Mouse (Mus musculus) ZHBTc4 (cell line): ENCODE measurements around the gene Misp.

Source experiments
- DNase-seq: peaks from one replicate; pipeline ENCODE4 v3.0.0-alpha.2; 2011; ENCODE audit warnings: low read depth, low spot score

Gene Misp

DNA sequence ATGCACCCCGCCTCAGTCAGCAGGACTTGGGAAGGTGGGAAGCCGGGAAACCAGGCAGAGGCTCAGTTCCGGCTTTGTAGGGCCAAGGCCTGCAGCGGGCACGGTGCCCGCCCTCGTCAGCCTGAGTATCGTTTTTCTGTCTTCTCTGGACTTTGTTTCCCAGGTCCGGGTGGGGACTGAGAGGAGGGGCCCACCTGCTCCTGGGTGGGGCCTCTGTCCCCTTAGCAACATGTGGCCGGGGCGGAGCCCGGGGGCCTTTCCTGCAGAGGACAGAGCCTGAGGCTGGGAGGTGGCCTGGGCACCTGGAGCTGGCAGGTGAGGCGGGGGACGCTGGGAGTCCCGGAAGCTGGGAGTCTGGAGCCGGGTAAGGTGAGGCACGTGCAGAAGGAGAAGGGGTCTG, 1.6 kb downstream of the Misp start:
- no peak for DNase-seq

DNA sequence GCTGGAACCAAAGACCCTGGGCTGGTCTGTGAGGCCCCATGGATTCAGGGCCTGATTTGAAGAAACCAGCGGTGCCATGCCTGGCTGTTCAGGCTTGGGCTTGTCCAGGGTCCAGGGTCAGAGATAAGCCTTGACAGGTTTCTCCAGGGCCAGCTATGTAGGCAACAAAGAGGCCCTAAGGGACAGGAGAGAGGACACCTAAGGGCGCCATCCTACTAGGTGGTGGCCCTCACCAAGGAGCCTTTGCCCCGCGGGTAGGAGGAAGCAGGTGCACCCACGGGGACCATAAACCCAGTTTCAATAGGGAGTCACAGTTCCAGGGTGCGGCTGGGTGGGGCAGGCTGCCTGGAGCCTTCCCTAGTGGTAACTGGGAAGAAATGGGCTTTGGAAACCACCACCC, 2.2 kb downstream of the Misp start:
- no peak for DNase-seq

DNA sequence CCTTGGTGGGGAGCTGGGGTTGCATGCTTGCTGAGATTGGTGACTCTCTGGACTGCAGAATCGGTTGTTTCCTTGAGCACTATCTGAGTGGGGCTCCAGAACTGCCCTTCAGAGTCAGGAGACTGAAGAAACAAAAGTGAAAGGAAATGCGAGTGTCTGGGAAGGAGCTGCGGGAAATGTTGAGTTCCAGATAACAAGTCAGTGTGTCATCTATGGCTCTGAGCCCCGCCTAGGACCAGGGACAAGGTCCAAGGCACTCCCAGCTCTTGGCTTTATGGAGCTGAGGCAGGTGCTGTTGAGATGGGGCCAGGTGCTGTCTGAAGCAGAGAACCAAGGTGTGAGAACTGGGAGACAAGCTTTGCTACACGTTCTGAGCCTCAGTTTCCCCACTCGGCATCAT, 3.6 kb downstream of the Misp start:
- peak; percentile 43 for DNase-seq

DNA sequence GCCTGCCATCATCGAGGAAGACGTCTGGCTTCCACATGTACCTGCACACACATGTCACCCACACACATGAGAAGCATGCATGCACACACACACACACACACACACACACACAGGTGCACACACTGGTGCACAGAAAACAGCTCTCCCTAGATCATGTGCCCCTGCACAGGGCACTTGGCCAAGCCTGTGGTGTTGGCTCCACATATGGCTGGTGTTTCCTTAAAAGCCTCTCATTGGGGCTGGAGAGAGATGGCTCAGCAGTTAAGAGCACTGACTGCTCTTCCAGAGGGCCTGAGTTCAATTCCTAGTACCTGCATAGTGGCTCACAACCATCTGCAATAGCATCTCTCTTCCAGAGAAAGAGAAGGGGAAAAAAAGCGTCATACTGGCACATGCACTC, 10.8 kb downstream of the Misp start:
- no peak for DNase-seq

DNA sequence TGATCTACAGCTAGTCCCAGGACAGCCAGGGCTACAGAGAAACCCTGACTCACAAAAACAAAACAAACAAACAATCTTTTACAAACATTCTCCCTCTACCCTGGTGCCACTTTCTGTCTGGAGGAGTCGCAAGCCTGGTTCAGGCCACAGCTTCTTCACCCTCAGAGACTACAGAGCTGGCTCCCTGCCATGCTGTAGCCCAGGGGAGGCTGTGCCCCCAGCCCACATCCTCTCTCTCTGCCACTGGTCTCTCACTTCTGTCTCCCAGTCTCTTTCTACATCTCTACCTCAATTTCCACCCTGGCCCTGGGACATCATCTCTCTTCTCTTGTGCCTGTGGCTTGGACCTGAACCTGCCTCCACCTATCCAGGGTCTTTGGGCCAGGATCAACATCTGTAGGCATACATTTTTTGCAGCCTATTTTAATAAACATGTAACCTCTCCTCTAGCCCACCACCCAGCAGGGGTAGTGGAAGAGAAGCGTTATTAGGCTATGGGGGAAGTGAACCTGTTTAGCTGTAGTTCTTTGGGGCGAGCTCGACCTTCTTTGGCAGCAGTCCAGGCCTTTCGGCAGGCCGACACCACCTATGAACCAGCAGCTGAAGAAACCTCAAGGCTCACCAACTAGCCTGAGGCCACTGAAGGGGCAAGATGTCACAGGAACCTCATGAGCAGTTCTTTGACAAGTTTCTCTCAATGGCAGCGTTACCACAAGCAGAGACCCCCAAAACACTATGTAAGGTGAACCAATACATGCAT, 11.4 kb downstream of the Misp start:
- DNase-seq, result no peak

DNA sequence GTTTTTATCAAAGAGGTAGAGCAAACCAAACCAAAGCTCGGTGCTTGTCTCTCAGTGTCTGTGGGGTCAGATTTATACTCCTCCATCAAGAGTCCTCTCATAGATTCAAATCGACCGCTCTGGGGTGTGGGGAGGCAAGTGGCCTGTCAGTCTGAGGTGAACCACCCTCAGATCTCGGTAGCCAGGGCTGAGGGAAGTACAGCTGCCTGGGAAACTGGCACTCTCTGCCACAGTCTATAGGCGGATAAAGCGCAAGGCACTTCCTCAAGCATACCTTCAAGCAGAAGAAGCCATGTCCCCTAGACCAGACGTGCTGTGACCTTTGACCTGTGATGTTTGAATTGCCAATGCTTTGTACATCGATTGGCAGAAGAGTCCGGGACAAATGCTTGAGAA, 12.0 kb downstream of the Misp start:
- DNase-seq, result no peak

DNA sequence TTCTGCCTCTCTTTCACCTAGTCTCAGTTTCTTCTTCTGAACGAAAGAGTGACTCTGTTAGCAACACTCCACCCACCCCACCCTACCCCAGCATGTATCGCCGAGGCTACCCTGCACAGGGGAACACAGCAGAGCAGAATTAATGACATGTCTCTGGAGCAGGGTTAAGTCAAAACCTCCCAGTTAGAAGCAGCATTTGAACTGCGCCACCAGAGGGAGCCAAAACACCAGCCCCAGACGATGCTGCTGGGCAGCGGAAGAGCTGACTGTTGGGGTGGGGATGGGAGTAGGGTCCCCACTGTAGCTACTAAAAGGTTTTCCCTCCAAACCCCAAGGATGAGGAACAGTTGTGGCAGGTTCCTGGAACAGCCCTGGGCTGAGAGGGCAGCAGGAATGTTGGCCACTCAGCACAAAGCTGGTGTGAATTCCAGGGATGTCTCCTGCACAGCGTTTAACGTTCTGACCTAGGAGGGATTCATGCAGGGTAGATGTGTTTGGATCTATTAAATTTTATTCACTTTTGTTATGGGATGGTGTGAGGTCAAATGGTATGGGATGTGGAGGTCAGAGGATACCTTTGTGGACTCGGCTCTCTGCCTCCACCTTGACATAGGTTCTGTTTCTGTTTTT, 14.1 kb downstream of the Misp start:
- DNase-seq, result peak; percentile 72

DNA sequence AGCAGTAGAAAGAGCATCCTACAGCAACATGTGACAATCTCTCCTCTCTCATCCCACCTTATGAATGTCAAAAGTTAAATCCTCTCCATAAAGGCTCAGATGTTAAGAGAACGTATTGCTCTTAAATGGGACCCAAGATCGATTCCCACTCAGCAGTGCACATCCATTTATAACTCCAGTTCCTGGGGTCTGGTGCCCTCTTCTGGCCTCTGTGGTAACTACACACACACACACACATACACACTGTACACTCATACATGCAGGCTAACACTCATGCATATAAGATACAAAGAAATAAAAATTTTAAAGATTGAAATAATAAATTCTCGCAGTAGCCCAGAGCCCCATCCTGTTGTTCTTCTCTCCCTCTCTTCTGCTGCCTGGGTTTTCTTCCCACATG, 16.1 kb downstream of the Misp start:
- peak; percentile 74 for DNase-seq

DNA sequence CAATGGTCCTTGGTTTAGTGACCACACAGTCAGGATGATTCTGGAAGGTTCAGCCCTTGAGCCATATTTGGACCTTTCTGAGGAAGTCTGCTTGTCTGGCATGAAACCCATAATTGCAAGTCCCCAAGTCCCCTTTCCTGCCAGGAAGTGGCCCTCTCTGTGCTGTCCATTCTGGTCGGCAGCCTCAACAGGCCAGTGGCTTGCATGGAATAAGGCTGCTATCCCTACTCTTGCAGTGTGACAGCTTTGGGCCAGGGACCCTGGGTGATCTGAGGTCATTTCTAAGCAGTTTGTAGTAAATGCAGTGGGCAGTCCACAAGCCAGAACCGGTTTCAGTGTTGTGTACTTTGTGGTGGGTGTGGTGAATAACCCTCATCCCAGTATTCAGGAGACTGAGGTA, 17.4 kb downstream of the Misp start:
- DNase-seq, result no peak

DNA sequence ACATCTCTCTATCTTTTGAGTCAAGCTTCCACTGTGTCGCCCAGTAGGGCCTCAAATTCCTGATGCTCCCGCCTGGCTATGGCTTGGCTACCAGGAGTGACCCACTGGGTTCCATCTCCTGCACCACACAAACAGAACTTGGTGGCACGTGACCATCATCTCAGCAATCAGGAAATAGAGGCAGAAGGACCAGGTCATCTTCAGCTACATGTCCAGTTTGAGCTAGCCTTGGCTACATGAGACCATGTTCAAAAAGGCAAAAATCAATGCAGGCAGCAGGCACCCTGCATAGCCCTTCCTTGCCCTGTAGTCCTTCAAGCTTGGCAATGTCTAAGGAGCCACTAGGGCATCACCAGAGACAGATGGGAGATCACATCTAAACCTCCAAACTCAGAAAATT, 19.3 kb downstream of the Misp start:
- no peak for DNase-seq

DNA sequence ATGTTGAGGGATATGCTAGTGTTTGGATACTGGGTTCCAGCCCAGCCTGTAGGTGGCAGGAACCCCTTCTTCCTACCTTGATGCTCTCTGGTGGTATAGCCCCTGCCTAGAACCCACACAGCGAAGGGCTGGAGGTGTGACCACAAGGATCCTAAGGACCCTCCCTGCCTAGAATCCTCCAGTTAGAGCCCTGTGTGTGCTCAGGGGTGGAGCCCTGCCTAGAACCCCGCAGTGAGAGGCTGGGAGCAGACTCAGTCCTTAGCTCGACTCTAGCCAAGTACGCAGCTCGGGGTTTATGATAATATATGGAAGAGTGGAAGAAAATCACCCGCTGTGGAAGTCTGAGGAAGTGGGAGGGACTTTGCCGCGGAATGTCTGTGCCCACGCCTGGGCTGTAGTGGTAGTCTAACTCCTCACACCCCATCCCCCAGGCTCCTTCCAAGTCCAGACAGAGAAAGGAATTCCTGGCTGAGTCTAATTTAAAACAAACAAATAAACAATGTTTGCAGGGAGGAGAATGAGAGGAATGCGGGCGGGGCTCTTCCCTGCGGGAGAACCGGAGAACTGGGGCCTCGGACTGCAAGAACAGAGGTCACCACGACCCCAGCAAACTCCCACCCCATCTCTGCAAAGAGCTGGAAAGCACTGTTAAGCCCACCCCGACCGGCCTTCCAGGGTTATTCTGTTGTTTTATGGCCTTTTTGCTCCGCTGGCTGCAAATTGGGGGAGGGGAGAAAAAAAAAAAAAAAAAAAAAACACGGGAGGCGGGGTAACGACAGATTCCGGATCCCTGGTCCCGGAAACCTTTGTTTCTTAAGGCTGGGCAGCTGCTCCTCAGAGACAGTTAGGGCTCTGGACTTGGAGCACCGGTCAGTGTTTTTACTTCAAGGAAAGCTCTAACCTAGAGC, 20.1 kb downstream of the Misp start:
- DNase-seq, result peak; percentile 97

DNA sequence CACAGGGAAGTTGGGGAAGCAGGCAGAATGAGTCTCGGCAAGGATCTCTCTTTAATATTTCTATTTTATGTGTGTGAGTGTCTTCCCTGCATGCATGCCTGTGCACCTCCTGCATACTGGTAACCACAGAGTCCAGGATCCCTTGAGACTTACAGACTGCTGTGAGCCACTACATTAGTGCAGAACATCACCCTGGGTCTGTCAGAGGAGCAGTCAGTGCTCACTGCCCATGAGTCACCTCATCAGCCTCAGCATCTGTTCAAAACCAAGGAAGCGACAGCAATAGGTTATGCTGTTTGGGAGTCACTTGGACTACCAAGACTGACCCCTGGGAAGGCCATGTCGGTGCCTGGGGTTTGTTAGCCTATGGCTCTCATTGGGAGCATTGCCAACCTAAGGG, 21.5 kb downstream of the Misp start:
- DNase-seq, result no peak

DNA sequence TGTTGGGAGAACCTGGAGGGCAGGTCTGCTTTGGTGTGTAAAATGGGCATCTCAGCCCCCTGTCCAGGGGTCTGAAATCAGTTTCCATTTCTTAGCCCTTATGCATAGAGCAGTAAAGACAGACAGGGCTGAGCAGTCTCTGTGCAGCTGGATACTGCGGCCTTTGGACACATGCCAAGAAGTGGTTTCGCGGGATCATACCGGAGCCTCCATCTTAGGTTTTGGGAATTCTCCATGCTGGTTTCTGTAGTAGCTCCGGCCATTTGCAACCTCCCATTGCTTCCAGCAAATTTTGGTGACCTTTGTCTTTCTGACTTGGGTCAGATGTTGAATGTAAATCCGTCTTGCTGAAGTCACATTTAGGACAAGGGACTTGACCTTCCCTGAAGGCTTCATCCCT, 22.7 kb downstream of the Misp start:
- DNase-seq, result no peak

DNA sequence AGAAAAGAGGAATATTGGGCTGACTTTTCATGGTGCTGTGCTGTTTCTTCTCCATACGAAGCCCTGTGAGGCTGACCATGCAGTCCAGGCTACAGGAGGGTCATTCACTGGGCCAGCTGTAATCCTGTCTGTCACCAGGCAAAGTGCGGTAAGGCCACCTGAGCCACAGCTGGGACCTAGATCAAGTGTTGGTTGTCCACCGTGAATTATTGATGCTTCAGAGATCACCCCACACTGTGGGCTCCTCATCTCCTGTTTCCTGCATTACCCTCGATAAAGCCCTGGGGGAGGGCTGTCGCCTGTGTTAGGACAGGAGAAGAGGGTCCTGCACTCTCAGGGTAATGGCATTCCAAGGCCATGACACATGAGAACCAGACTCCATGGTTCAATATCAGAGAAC, 25.8 kb downstream of the Misp start:
- no peak for DNase-seq

DNA sequence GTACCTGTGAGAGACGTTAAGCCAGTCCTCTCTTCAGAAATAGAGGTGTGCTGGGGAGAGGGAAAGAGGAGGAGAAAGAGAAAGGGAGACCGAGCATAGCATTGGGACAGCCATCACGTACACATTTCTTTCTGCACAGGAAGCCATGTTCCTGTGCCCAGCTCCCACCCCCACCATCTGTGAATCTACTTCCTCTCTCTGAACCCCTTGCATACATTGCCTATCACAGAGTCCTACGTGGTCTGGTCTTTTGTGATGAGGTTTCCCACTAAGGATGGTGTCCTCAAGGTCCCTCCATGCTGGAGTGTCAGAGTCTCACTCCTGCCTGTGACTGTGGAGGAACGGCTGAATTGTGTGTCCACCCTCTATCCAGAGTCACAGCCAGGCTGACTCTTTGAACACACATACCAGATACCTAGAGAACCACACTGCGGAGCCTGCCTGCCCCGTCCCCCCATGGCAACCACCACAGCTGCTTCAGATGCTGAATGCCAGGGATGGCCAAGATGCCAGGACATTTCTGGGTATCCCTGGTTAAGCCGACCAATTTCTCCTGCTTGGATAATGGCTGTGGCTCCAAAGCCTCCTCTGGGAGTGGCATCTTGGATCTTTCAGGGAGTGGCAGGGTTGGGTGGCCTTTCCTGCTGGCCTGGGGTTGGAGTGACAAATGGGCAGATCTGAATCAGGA, 29.3 kb downstream of the Misp start:
- no peak for DNase-seq

DNA sequence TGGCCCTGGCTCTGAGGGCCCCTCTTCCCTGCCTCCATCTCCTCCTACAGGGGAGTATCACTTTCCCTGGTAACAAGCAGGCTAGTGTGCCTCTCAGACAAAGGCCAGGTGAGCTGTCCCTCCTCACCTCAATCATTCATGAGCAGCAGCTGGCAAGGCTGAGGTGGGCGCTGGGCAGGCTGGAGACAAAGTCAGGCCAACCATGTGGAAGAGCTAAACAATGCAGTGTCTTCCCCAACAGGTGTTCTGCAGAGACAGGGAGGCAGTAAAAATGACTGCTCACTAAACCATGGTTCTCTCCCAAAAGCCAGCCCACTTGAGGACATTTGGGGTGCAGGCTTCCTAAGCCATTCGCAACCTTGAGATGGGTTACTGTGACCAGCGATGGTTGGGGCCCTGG, 30.9 kb downstream of the Misp start:
- no peak for DNase-seq

DNA sequence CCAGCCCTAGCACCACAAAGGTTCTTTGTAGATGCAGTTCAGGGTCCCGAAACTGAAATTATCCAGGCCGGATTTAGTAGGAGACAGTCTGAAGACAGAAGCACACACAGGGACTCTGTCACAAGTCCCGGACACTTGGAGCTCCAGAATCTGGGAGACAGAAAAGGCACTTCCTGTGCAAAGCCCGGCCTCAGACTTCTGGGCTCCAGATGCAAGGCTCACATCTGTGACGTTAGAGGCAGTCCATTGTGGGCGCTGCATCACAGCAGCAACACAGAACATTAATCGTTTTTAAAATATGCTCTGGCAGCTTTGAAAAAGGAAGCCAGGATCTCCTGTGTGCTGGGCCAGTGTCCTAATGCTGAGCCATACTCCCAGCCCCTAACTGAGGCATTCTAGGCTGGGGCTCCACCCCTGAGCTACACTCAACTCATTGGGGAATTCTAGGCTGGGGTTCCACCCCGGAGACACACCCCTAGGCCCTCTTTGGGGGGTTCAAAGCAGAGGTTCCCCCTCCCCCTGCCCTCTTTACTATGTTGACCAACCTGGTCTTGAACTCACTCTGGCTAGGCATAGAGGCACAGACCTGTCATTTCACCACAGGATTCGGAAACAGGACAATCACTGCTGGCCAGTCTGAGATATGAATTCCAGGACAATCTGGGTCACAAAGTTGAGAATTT, 31.5 kb downstream of the Misp start:
- DNase-seq, result no peak

DNA sequence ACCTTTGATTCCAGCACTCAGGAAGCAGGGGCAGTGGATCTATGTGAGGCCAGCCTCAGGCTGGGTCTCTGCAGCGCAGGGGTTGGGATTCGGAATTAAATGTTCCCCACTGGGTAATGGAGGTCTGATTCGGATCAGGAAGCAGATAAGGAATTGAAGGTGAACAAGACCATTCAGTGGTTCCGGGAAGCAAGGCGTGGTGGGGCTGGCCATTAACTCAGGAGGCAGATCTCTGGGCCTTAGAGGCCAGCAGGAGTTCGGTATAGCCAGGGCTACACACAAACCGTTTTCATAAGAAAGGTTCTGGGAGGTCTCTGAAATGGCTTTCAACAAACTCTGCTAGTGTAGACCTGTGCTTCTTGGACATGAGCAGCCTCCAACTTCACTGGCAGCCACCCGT, 32.0 kb downstream of the Misp start:
- no peak for DNase-seq

DNA sequence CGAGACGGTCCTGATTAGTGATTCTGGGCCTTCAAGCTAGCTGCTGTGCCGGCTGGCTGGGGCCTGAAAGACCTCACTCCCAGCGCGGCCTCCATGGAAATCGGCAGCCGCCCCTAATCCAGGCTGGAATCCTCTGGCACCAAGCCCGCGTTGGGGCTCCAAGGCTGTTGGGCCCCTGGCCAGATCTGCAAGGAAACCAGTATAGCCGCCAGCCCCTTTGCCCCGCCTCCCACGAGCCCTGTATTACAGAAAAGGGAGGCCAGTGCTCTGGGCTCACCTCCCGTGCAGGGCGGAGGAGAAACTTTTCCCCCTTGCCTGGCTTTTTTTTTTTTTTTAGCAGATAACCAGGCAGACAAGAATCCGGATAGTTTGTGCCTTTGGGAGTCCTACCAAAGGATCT, 32.6 kb downstream of the Misp start:
- peak; percentile 88 for DNase-seq

DNA sequence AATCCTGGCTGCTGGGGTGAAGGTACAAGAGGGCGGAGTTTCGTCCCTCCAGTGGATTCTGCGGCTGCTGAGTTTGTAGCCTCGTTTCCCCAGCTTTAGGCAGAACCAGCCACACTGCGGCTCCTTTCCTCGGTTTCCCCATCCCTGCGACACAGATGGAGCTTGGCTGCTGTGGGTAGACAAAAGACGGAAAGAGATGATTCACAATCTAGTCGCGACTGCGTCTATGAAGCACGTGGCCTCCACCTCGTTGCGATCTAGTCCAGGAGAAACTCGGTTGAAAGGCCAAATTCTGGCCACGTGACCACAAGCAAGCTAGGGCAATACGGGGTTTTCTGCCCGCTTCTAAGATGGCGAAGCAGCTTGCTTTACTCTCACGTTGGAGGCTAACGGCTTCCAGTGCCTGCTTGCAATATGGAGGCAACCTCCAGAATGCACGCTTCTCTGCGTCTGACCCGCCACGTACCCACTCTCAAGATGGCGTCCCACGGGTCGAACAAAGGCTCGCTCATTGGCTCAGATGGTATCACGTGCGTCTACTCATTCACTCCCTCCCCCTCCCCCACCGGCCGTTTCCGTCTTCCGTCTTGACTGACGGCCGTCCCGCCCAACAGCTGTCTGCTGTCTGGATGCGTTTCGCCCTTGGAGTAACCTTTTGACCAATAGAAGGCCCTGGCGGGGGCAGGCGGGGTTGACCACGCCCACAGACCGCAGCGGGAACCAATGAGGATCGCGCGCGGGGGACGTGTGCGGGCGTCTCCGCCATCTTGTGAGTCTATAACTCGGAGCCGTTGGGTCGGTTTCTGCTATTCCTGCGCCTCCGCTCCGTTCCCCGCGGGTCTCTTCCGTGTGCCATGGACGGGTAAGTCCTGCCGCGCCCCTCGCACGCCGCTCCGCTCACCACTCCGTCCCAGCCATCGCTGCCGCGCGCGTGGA, 33.3 kb downstream of the Misp start, which contains the start of gene Ptbp1:
Gene Ptbp1, plus strand, starts transcription at position 568 of the 936 bp plus-strand sequence.
- DNase-seq, result peak; percentile 100
